Mouse (Mus musculus): ENCODE results near the gene Dusp27. TPM values are rescaled to one million over a fixed set of nuclear protein-coding genes. Genes with fewer than 3 reads are reported as not detected.

The Dusp27 gene
- polyA plus RNA-seq, 1 experiment from 2014 or later: 0.53 TPM

DNA sequence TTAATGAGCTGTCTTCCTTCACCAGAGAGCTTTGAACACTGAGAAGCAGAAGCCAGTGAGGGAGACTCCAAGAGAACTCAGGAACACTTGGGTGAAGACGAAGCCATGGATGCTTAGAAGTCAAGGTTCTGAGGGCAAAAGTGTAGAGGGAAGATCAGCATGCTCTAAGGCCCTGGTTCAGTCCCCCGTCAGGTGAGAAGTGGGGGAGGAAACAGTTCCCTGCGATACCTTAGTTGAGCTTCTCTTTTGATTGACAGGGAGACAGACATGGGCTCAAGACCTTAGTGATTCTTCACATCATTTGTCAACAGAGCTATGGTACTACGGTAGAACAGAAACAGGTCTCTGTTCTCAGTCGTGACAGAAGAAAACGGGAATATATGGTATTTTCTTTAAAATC is 1.4 kb downstream of the Dusp27 start:
- Histone ChIP-seq H3K27me3 (no peaks in the 10 kb centered on the region), H3K4me2 (no peak overlapping the region), H3K9ac (no peak overlapping the region), H3K4me3 (replicated peaks) (no peak overlapping the region), H3K4me1 (replicated peaks) (peaks cover 3% of the 10 kb centered on the region), H3K27ac (replicated peaks) (no peak overlapping the region), H3K36me3 (replicated peaks) (no peaks in the 10 kb centered on the region), H3K9me3 (replicated peaks) (no peaks in the 10 kb centered on the region)
- no peak for ATAC-seq (ENCODE audit: insufficient read depth)
- 71% methylated on average over 6 of the region's 6 CpGs for WGBS (ENCODE audit: insufficient replicate concordance)

- no peaks in the 10 kb centered on the region for H3K36me3 ChIP-seq (replicated peaks)
- 26% methylated on average over 8 of the region's 8 CpGs for WGBS (ENCODE audit: insufficient replicate concordance)
- no peaks in the 10 kb centered on the region for H3K9me3 ChIP-seq (replicated peaks)
- no peak overlapping the region for H3K9ac ChIP-seq
- no peak overlapping the region for H3K27ac ChIP-seq (replicated peaks)
- H3K27me3 ChIP-seq: no peaks in the 10 kb centered on the region
- H3K4me2 ChIP-seq: no peak overlapping the region
- ATAC-seq (ENCODE audit: insufficient read depth): peak; percentile 73
- H3K4me1 ChIP-seq (replicated peaks): peaks cover 3% of the 10 kb centered on the region
- no peak overlapping the region for H3K4me3 ChIP-seq (replicated peaks)
These were observed 2.7 kb downstream of the Dusp27 start for GRCm38 (mm10) chr1:166124932-166125593.

- WGBS (ENCODE audit: insufficient replicate concordance): 82% methylated on average over 8 of the region's 8 CpGs
- H3K4me1 ChIP-seq (replicated peaks): peaks cover 3% of the 10 kb centered on the region
- no peaks in the 10 kb centered on the region for H3K9me3 ChIP-seq (replicated peaks)
- no peak overlapping the region for H3K4me3 ChIP-seq (replicated peaks)
- no peaks in the 10 kb centered on the region for H3K36me3 ChIP-seq (replicated peaks)
- no peak overlapping the region for H3K9ac ChIP-seq
- no peaks in the 10 kb centered on the region for H3K27me3 ChIP-seq
- no peak overlapping the region for H3K4me2 ChIP-seq
- H3K27ac ChIP-seq (replicated peaks): no peak overlapping the region
- no peak for ATAC-seq (ENCODE audit: insufficient read depth)
These were observed 4.0 kb downstream of the Dusp27 start for GRCm38 (mm10) chr1:166123751-166124150.

DNA sequence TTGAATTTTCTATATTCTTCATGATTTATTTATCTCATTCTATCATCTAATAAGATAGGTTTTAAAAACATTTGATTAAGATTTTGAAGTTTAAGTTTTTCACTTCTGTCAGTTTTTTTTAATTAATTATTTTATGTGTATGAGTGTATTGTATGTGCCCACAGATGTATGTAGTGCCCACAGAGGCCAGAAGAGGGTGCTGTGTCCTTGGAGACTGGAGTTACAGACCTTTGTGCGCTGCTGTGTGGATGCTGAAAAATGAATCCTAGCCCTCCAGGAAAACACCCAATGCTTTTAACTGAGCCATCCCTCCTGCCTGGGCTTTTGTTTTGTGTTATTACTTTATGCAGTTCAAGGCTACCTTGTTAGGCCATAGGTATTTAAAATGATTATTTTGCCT is 4.7 kb downstream of the Dusp27 start:
- ATAC-seq (ENCODE audit: insufficient read depth): no peak

GRCm38 (mm10) chr1:166122114-166122513 is 5.6 kb downstream of the Dusp27 start:
- Histone ChIP-seq H3K4me3 (replicated peaks) (no peak overlapping the region), H3K4me2 (no peak overlapping the region), H3K27me3 (no peaks in the 10 kb centered on the region), H3K9me3 (replicated peaks) (no peaks in the 10 kb centered on the region), H3K27ac (replicated peaks) (no peak overlapping the region), H3K4me1 (replicated peaks) (peaks cover 3% of the 10 kb centered on the region), H3K36me3 (replicated peaks) (no peaks in the 10 kb centered on the region), H3K9ac (no peak overlapping the region)
- ATAC-seq (ENCODE audit: insufficient read depth): no peak
- 71% methylated on average over 7 of the region's 7 CpGs for WGBS (ENCODE audit: insufficient replicate concordance)

More for the DNA sequence above, 4.7 kb downstream of the Dusp27 start:
- no peaks in the 10 kb centered on the region for H3K9me3 ChIP-seq (replicated peaks)
- H3K36me3 ChIP-seq (replicated peaks): no peaks in the 10 kb centered on the region
- H3K9ac ChIP-seq: no peak overlapping the region
- H3K4me2 ChIP-seq: no peak overlapping the region
- H3K4me3 ChIP-seq (replicated peaks): no peak overlapping the region
- H3K27ac ChIP-seq (replicated peaks): no peak overlapping the region
- H3K27me3 ChIP-seq: no peaks in the 10 kb centered on the region
- H3K4me1 ChIP-seq (replicated peaks): peaks cover 3% of the 10 kb centered on the region
- 85% methylated on average over 1 of the region's 1 CpGs for WGBS (ENCODE audit: insufficient replicate concordance)

DNA sequence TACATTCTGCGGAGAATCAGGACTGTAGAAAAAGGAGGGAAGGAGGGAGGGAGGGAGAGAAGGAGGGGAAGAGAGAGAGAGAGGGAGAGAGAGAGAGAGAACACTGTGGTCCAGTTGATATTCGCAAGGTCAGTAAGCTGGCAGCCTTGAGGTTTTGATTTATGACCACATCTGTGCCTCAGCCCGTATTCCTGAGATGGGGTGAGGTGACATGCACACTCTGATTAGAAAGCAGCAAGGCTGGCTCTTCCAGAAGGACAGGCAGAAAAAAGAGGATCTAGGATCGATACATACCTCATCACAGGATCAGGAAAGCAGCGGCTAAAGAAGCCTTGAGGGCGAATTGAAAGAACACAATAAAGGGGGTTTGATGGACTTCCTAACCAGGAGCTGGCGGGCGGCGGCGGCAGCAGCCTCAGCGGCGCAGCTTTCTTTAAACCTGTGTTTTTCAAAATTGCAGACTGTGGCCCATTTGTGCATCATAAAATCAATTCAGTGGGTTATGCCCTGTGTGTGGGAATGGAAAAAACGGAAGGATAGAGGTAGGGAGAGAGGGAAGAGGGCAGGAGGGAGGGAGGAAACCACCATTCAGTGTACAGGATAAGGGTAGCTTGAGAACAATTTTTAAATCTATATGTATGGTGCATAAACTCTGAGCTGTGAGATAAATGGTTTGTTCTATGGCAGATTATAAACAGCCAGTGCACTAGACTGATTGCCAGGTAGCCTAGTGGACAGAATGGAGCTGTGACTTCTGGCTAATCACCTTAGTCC is 9.7 kb downstream of the Dusp27 start:
- Histone ChIP-seq H3K27ac (replicated peaks) (no peak overlapping the region), H3K9me3 (replicated peaks) (no peaks in the 10 kb centered on the region), H3K4me1 (replicated peaks) (no peaks in the 10 kb centered on the region), H3K27me3 (no peaks in the 10 kb centered on the region), H3K4me3 (replicated peaks) (no peak overlapping the region), H3K9ac (no peak overlapping the region), H3K36me3 (replicated peaks) (no peaks in the 10 kb centered on the region), H3K4me2 (no peak overlapping the region)
- no peak for ATAC-seq (ENCODE audit: insufficient read depth)
- WGBS (ENCODE audit: insufficient replicate concordance): 67% methylated on average over 13 of the region's 13 CpGs

- ATAC-seq (ENCODE audit: insufficient read depth): no peak
- no peak overlapping the region for H3K9ac ChIP-seq
- H3K4me1 ChIP-seq (replicated peaks): no peaks in the 10 kb centered on the region
- H3K9me3 ChIP-seq (replicated peaks): no peaks in the 10 kb centered on the region
- WGBS (ENCODE audit: insufficient replicate concordance): 40% methylated on average over 4 of the region's 4 CpGs
- H3K27me3 ChIP-seq: no peaks in the 10 kb centered on the region
- no peak overlapping the region for H3K27ac ChIP-seq (replicated peaks)
- no peaks in the 10 kb centered on the region for H3K36me3 ChIP-seq (replicated peaks)
- no peak overlapping the region for H3K4me3 ChIP-seq (replicated peaks)
- H3K4me2 ChIP-seq: no peak overlapping the region
These were observed 12.0 kb downstream of the Dusp27 start for GRCm38 (mm10) chr1:166115719-166116118.

DNA sequence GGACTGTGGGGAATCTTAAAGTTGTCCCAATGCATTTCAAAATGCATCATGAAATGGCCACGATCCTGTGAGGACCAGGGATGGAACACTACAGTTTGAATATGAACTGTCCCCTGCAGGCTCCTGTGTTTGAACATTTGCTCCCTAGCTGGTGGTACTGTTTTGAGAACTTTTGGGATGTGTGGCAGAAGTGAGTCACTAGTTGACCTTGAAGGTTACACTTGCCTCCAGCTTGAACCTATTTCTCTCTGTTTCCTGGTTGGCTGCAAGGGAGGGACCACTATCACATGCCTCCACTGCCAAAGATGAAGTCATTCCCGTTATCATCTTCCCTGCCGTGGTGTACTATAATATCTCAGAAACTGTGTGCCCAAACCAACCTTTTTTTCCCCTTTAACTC is 12.7 kb downstream of the Dusp27 start:
- no peak overlapping the region for H3K4me2 ChIP-seq
- no peak overlapping the region for H3K4me3 ChIP-seq (replicated peaks)
- 51% methylated on average over 3 of the region's 3 CpGs for WGBS (ENCODE audit: insufficient replicate concordance)
- H3K9me3 ChIP-seq (replicated peaks): no peaks in the 10 kb centered on the region
- H3K36me3 ChIP-seq (replicated peaks): no peaks in the 10 kb centered on the region
- H3K27ac ChIP-seq (replicated peaks): no peak overlapping the region
- H3K4me1 ChIP-seq (replicated peaks): no peaks in the 10 kb centered on the region
- no peak for ATAC-seq (ENCODE audit: insufficient read depth)
- H3K27me3 ChIP-seq: no peaks in the 10 kb centered on the region
- H3K9ac ChIP-seq: no peak overlapping the region

DNA sequence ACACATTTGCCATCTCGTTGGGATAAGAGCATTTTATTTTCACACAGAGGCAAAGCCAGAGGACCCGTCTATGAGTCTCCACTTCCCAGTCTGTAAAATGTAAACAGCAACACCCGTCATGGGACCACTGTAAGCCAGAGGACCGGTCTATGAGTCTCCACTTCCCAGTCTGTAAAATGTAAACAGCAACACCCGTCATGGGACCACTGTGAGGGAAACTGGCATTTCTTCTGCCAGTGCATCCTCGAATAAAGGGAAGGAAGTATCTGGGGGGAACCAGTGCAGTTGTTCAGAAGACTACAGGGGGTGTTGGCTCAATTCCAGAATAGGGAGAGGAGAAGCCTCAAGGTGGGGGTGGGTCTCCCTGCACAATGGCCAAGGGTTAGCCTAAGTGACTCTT is 22.3 kb downstream of the Dusp27 start:
- Histone ChIP-seq H3K4me2 (no peak overlapping the region), H3K4me1 (replicated peaks) (peaks cover 12% of the 10 kb centered on the region; the same call in 1 of the 2 replicates), H3K9ac (no peak overlapping the region), H3K36me3 (replicated peaks) (no peaks in the 10 kb centered on the region), H3K4me3 (replicated peaks) (no peak overlapping the region), H3K27ac (replicated peaks) (no peak overlapping the region), H3K27me3 (no peaks in the 10 kb centered on the region), H3K9me3 (replicated peaks) (no peaks in the 10 kb centered on the region)
- ATAC-seq (ENCODE audit: insufficient read depth): no peak; the same call in 1 of the 2 replicates
- 27% methylated on average over 6 of the region's 6 CpGs for WGBS (ENCODE audit: insufficient replicate concordance)

DNA sequence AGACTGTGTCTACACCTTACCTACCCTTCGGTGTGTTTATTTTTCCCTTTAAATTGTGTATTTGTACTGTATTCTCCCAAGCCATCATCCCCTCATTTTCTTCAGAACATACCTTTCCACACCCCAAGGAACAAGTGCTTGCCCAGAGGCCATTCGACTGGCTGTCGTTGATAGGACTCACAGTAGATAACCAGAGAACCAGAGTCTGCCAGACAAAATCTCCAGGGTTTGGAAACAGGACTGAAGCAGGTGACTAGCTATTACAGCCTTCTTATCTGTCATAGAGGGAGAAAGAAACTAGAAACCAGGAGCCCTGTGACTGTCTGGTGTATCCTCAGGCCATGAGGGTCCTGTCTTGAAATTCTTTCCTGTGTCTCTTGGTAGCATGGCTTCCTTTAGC is 22.9 kb downstream of the Dusp27 start:
- Histone ChIP-seq H3K4me3 (replicated peaks) (no peak overlapping the region), H3K27me3 (no peaks in the 10 kb centered on the region), H3K9ac (no peak overlapping the region), H3K4me2 (no peak overlapping the region), H3K4me1 (replicated peaks) (peaks cover 12% of the 10 kb centered on the region; the same call in 1 of the 2 replicates), H3K9me3 (replicated peaks) (no peaks in the 10 kb centered on the region), H3K27ac (replicated peaks) (no peak overlapping the region), H3K36me3 (replicated peaks) (no peaks in the 10 kb centered on the region)
- 43% methylated on average over 3 of the region's 3 CpGs for WGBS (ENCODE audit: insufficient replicate concordance)
- ATAC-seq (ENCODE audit: insufficient read depth): peak; percentile 59

DNA sequence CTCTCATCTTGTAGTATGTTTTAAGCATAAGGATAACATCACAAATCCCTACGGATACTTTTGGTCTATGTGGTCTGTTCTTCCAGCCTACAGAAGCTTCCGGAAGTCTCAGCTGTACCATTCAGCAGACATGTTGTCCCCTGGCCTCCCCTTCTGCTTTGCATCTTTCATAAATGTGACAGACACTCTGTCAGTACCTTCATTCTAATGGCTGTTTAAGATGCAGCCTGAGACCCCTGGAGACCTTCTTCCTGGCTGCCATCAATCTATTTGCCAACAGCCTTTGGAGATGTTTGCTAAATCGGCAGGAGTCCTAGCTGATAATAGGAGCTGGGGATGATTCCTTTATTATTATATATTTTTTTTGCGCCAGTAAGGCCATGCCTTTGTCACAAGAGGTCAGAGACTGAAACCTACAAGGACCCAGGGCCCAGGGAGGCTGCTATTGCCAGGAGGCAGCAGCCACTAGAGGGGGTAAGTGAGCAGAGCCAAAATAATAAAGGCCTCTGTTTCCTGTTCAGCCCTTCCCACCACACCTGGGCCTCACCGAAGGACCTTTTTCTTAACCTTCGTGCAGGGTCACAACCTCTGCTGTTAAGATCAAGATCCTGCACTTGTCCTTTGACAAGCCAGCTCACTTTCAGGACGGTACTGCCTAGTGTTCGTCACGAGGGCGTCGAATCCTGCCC is 24.7 kb downstream of the Dusp27 start:
- Histone ChIP-seq H3K9ac (no peak overlapping the region), H3K4me3 (replicated peaks) (no peak overlapping the region), H3K9me3 (replicated peaks) (no peaks in the 10 kb centered on the region), H3K27me3 (no peaks in the 10 kb centered on the region), H3K27ac (replicated peaks) (no peak overlapping the region), H3K4me1 (replicated peaks) (peaks cover 12% of the 10 kb centered on the region; the same call in 1 of the 2 replicates), H3K36me3 (replicated peaks) (no peaks in the 10 kb centered on the region), H3K4me2 (no peak overlapping the region)
- ATAC-seq (ENCODE audit: insufficient read depth): no peak
- 61% methylated on average over 11 of the region's 11 CpGs for WGBS (ENCODE audit: insufficient replicate concordance)
